Mouse (Mus musculus) heart, embryonic 15.5 days (tissue): ENCODE measurements around the gene Sowahd. TPM values are rescaled to one million over a fixed set of nuclear protein-coding genes. Genes with fewer than 3 reads are reported as not detected.
A peak's percentile ranks its signal among the peaks of the same experiment; 100 is the strongest.

Source experiments
- ATAC-seq: fragments of 200-750 bp; cut with Nextera tagmentation; replicated peaks from 2 replicates; pipeline ENCODE4 v1.8.0; 2017; ENCODE audit warnings: low read depth, moderate TSS enrichment; ENCODE audit not compliant: insufficient number of reproducible peaks, insufficient read depth, low FRiP score
- H3K27ac ChIP-seq: fragments of 300-500 bp; sonication (generic); 2 replicates; pipeline ENCODE4 v1.5.1; 2015; ENCODE audit warnings: mild to moderate bottlenecking, inconsistent platforms
- H3K27me3 ChIP-seq: fragments of 300-500 bp; sonication (generic); 2 replicates; pipeline ENCODE4 v1.6.1; 2015; ENCODE audit warnings: inconsistent platforms
- H3K36me3 ChIP-seq: fragments of 300-500 bp; sonication (generic); 2 replicates; pipeline ENCODE4 v1.6.1; 2015; ENCODE audit warnings: mild to moderate bottlenecking, inconsistent platforms
- H3K4me1 ChIP-seq: fragments of 300-500 bp; sonication (generic); replicated peaks from 2 replicates; pipeline ENCODE4 v1.6.1; 2015; ENCODE audit warnings: inconsistent platforms
- H3K4me2 ChIP-seq: fragments of 300-500 bp; sonication (generic); 2 replicates; pipeline ENCODE4 v1.6.1; 2015; ENCODE audit warnings: inconsistent platforms, mild to moderate bottlenecking, moderate library complexity
- H3K4me3 ChIP-seq: fragments of 300-500 bp; sonication (generic); 2 replicates; pipeline ENCODE4 v1.5.1; 2015; ENCODE audit warnings: mild to moderate bottlenecking, inconsistent platforms
- H3K9ac ChIP-seq: fragments of 300-500 bp; sonication (generic); 2 replicates; pipeline ENCODE4 v1.6.1; 2015; ENCODE audit warnings: mild to moderate bottlenecking, inconsistent platforms
- H3K9me3 ChIP-seq: fragments of 300-500 bp; sonication (generic); replicated peaks from 2 replicates; pipeline ENCODE4 v1.6.1; 2016; ENCODE audit warnings: inconsistent platforms
- WGBS: fragments of 180-500 bp; shearing (Covaris S2); methylation state at CpG from one replicate; pipeline ENCODE4 v1.1.7; 2015; ENCODE audit warnings: mixed read lengths; 5-methylcytosine and 5-hydroxymethylcytosine counted together
- polyA plus RNA-seq: library from polyadenylated mRNA; unstranded; fragments of >200 nt; fragmentation: Nextera tagmentation; extraction: Ambion mirVana; gene quantifications from 2 replicates; pipeline ENCODE4 v1.2.1, GENCODE M21; 2015

Sowahd gene
- 0.10 and 0.20 TPM in 2 replicates for polyA plus RNA-seq

- no peaks in the 10 kb centered on the region for H3K9me3 ChIP-seq
- peak within 1 kb of the TSS; percentile 21; the same call in 1 of the 2 replicates for H3K9ac ChIP-seq
- peaks cover 13% of the 10 kb centered on the region for H3K4me1 ChIP-seq
- no peaks in the 10 kb centered on the region for H3K36me3 ChIP-seq
- peak within 1 kb of the TSS; percentile 75 for H3K4me2 ChIP-seq
- peaks cover 40% of the 10 kb centered on the region for H3K27me3 ChIP-seq
- H3K27ac ChIP-seq: no peak within 1 kb of the TSS
- WGBS: 8% methylated on average over 36 of the region's 38 CpGs
- no peak for ATAC-seq
- H3K4me3 ChIP-seq: peak within 1 kb of the TSS; percentile 42
Measured at GRCm38 (mm10) chrX:37048066-37048889, at the start of gene Sowahd. Gene Sowahd, plus strand, starts transcription at chrX:37048845.

- H3K4me1 ChIP-seq: no peaks in the 10 kb centered on the region
- no peak overlapping the region for H3K4me2 ChIP-seq
- 29% methylated on average over 5 of the region's 5 CpGs for WGBS
- no peak for ATAC-seq
- no peaks in the 10 kb centered on the region for H3K27me3 ChIP-seq
- no peaks in the 10 kb centered on the region for H3K9me3 ChIP-seq
- no peak overlapping the region for H3K27ac ChIP-seq
- no peak overlapping the region for H3K4me3 ChIP-seq
- no peaks in the 10 kb centered on the region for H3K36me3 ChIP-seq
- H3K9ac ChIP-seq: no peak overlapping the region
Measured at GRCm38 (mm10) chrX:37013870-37014269, 34.8 kb upstream of the Sowahd start.

- no peak overlapping the region for H3K27ac ChIP-seq
- 84% methylated on average over 9 of the region's 9 CpGs for WGBS
- no peak overlapping the region for H3K9ac ChIP-seq
- H3K36me3 ChIP-seq: no peaks in the 10 kb centered on the region
- H3K9me3 ChIP-seq: no peaks in the 10 kb centered on the region
- H3K27me3 ChIP-seq: no peaks in the 10 kb centered on the region
- H3K4me3 ChIP-seq: no peak overlapping the region
- no peaks in the 10 kb centered on the region for H3K4me1 ChIP-seq
- ATAC-seq: no peak
- no peak overlapping the region for H3K4me2 ChIP-seq
Measured at GRCm38 (mm10) chrX:37018150-37018654, 30.4 kb upstream of the Sowahd start.

- no peaks in the 10 kb centered on the region for H3K27me3 ChIP-seq
- no peak for ATAC-seq
- 61% methylated on average over 3 of the region's 3 CpGs for WGBS
- no peak overlapping the region for H3K9ac ChIP-seq
- no peak overlapping the region for H3K4me2 ChIP-seq
- H3K9me3 ChIP-seq: no peaks in the 10 kb centered on the region
- no peaks in the 10 kb centered on the region for H3K36me3 ChIP-seq
- H3K27ac ChIP-seq: no peak overlapping the region
- H3K4me1 ChIP-seq: no peaks in the 10 kb centered on the region
- H3K4me3 ChIP-seq: no peak overlapping the region
Measured at GRCm38 (mm10) chrX:37019045-37019444, 29.6 kb upstream of the Sowahd start.

GRCm38 (mm10) chrX:37022690-37023089 is 26.0 kb upstream of the Sowahd start:
- H3K4me1 ChIP-seq: no peaks in the 10 kb centered on the region
- WGBS: 17% methylated on average over 3 of the region's 3 CpGs
- no peak for ATAC-seq
- no peaks in the 10 kb centered on the region for H3K27me3 ChIP-seq
- no peaks in the 10 kb centered on the region for H3K36me3 ChIP-seq
- H3K9ac ChIP-seq: no peak overlapping the region
- H3K4me3 ChIP-seq: no peak overlapping the region
- H3K9me3 ChIP-seq: no peaks in the 10 kb centered on the region
- H3K4me2 ChIP-seq: no peak overlapping the region
- H3K27ac ChIP-seq: no peak overlapping the region

- no peak overlapping the region for H3K9ac ChIP-seq
Measured at GRCm38 (mm10) chrX:37023652-37024309, 24.9 kb upstream of the Sowahd start.

GRCm38 (mm10) chrX:37028378-37028777 is 20.3 kb upstream of the Sowahd start:
- Histone ChIP-seq H3K4me2 (no peak overlapping the region), H3K27ac (no peak overlapping the region), H3K36me3 (no peaks in the 10 kb centered on the region), H3K9ac (no peak overlapping the region), H3K9me3 (no peaks in the 10 kb centered on the region), H3K27me3 (no peaks in the 10 kb centered on the region), H3K4me1 (no peaks in the 10 kb centered on the region), H3K4me3 (no peak overlapping the region)
- ATAC-seq: no peak
- WGBS: 39% methylated on average over 3 of the region's 3 CpGs

More at GRCm38 (mm10) chrX:37023652-37024309, 24.9 kb upstream of the Sowahd start:
- Histone ChIP-seq H3K27me3 (no peaks in the 10 kb centered on the region), H3K36me3 (no peaks in the 10 kb centered on the region), H3K4me2 (no peak overlapping the region), H3K9me3 (no peaks in the 10 kb centered on the region), H3K4me1 (no peaks in the 10 kb centered on the region), H3K4me3 (no peak overlapping the region), H3K27ac (no peak overlapping the region)
- 57% methylated on average over 10 of the region's 10 CpGs for WGBS
- no peak for ATAC-seq

GRCm38 (mm10) chrX:37042726-37043125 is 5.9 kb upstream of the Sowahd start:
- H3K4me2 ChIP-seq: no peak overlapping the region
- peaks cover 3% of the 10 kb centered on the region; the same call in 1 of the 2 replicates for H3K27me3 ChIP-seq
- no peak overlapping the region for H3K4me3 ChIP-seq
- H3K4me1 ChIP-seq: no peaks in the 10 kb centered on the region
- H3K9me3 ChIP-seq: no peaks in the 10 kb centered on the region
- no peak for ATAC-seq
- H3K36me3 ChIP-seq: no peaks in the 10 kb centered on the region
- no peak overlapping the region for H3K9ac ChIP-seq
- H3K27ac ChIP-seq: no peak overlapping the region
- WGBS: 13% methylated on average over 9 of the region's 9 CpGs

- no peaks in the 10 kb centered on the region for H3K36me3 ChIP-seq
- H3K27ac ChIP-seq: no peak overlapping the region
- no peaks in the 10 kb centered on the region for H3K9me3 ChIP-seq
- peaks cover 13% of the 10 kb centered on the region for H3K4me1 ChIP-seq
- peaks cover 43% of the 10 kb centered on the region for H3K27me3 ChIP-seq
- 12% methylated on average over 59 of the region's 70 CpGs for WGBS
- no peak for ATAC-seq
- peak overlapping the region; percentile 21; the same call in 1 of the 2 replicates for H3K9ac ChIP-seq
- H3K4me3 ChIP-seq: peak overlapping the region; percentile 42
- peak overlapping the region; percentile 75 for H3K4me2 ChIP-seq
Measured at GRCm38 (mm10) chrX:37048890-37049823, 512 bp downstream of the Sowahd start.

- no peak for ATAC-seq
- Histone ChIP-seq H3K4me3 (no peak overlapping the region), H3K27ac (no peak overlapping the region), H3K9me3 (no peaks in the 10 kb centered on the region), H3K4me2 (no peak overlapping the region), H3K9ac (no peak overlapping the region), H3K36me3 (no peaks in the 10 kb centered on the region), H3K4me1 (no peaks in the 10 kb centered on the region), H3K27me3 (no peaks in the 10 kb centered on the region)
- WGBS: 67% methylated on average over 9 of the region's 9 CpGs
Measured at GRCm38 (mm10) chrX:37063902-37064301, 15.3 kb downstream of the Sowahd start.

- no peak overlapping the region for H3K27ac ChIP-seq
- WGBS: 74% methylated on average over 3 of the region's 3 CpGs
- H3K4me3 ChIP-seq: no peak overlapping the region
- ATAC-seq: no peak
- no peak overlapping the region for H3K9ac ChIP-seq
- H3K9me3 ChIP-seq: no peaks in the 10 kb centered on the region
- H3K27me3 ChIP-seq: no peaks in the 10 kb centered on the region
- H3K4me1 ChIP-seq: no peaks in the 10 kb centered on the region
- H3K36me3 ChIP-seq: no peaks in the 10 kb centered on the region
- H3K4me2 ChIP-seq: no peak overlapping the region
Measured at GRCm38 (mm10) chrX:37067299-37067698, 18.7 kb downstream of the Sowahd start.
